ENCODE assay signal across 21 mouse cellular contexts in genomic region chr9:42426661-42427358, GRCm38 (mm10). TPM values are rescaled to one million over a fixed set of nuclear protein-coding genes. Genes with fewer than 3 reads are reported as not detected.
DNase-seq lines count a peak whose midpoint lies in the region; ATAC-seq and TF ChIP-seq lines count a peak whose summit lies in the region.
"Had no signal": no experiment of that assay in that cellular context is flagged by ENCODE, and none has a peak within 500 bp of the region (broad histone marks: within the 10 kb centered on the region; RNA-seq: fewer than 3 reads in every experiment).

No protein-coding gene starts in this region.

- DNase-seq in forebrain, embryonic 10.5 days (ENCODE audit: extremely low spot score, low spot score) = no peak
- peak; percentile 69 for DNase-seq in lung, postnatal 0 days (ENCODE audit: low spot score)
- no peak for DNase-seq in urinary bladder, adult 2 months (ENCODE audit: low spot score)
- no peak for DNase-seq in cerebellum, adult 11-12 months
- no peak for DNase-seq in right cerebral cortex, postnatal 36 days (ENCODE audit: low spot score in 2 of 2)
- DNase-seq: cerebellum, adult 11 months; cerebellum, postnatal 36 days; heart, adult 18-20 months; kidney, adult 11 months; kidney, postnatal 14 days; layer of hippocampus, adult 9-11 months; right cerebral cortex, postnatal 4 days; thymus, postnatal 4 days had no signal

- H3K9ac ChIP-seq in forebrain, embryonic 15.5 days (replicated peaks) = no peak overlapping the region
- H3K9ac ChIP-seq in neural tube, embryonic 13.5 days = no peak overlapping the region
- no peak overlapping the region for H3K9ac ChIP-seq in neural tube, embryonic 15.5 days (replicated peaks)
- no peak overlapping the region for H3K9ac ChIP-seq in lung, postnatal 0 days (replicated peaks; ENCODE audit: low read depth)
- H3K9ac ChIP-seq: embryonic facial prominence, embryonic 13.5 days; limb, embryonic 13.5 days; liver, embryonic 15.5 days had no signal

- H3K36me3 ChIP-seq in forebrain, embryonic 10.5 days (replicated peaks) = peaks cover 65% of the 10 kb centered on the region
- peaks cover 33% of the 10 kb centered on the region for H3K36me3 ChIP-seq in forebrain, embryonic 15.5 days
- peaks cover 65% of the 10 kb centered on the region for H3K36me3 ChIP-seq in neural tube, embryonic 13.5 days
- peaks cover 30% of the 10 kb centered on the region for H3K36me3 ChIP-seq in neural tube, embryonic 15.5 days
- H3K36me3 ChIP-seq in lung, postnatal 0 days (ENCODE audit: insufficient read depth, low read length) = peaks cover 10% of the 10 kb centered on the region; the same call in 1 of the 2 replicates

- no peak for TF ChIP-seq CTCF in lung, postnatal 0 days (IDR thresholded peaks at IDR 0.05)

- 53% methylated on average over 10 of the region's 10 CpGs for WGBS in forebrain, embryonic 10.5 days
- WGBS in forebrain, embryonic 15.5 days = 49% methylated on average over 10 of the region's 10 CpGs
- WGBS in neural tube, embryonic 13.5 days = 50% methylated on average over 10 of the region's 10 CpGs
- 57% methylated on average over 10 of the region's 10 CpGs for WGBS in neural tube, embryonic 15.5 days
- WGBS in lung, postnatal 0 days = 50% methylated on average over 10 of the region's 10 CpGs

- no peak overlapping the region for H3K4me2 ChIP-seq in forebrain, embryonic 15.5 days (replicated peaks)
- no peak overlapping the region for H3K4me2 ChIP-seq in neural tube, embryonic 13.5 days
- no peak overlapping the region for H3K4me2 ChIP-seq in neural tube, embryonic 15.5 days
- no peak overlapping the region for H3K4me2 ChIP-seq in lung, postnatal 0 days (replicated peaks; ENCODE audit: low read depth, low read length)
- H3K4me2 ChIP-seq: embryonic facial prominence, embryonic 13.5 days; limb, embryonic 13.5 days; liver, embryonic 15.5 days had no signal

- no peak for TF ChIP-seq EP300 in lung, postnatal 0 days (IDR thresholded peaks at IDR 0.05)

- peaks cover 14% of the 10 kb centered on the region for H3K4me1 ChIP-seq in forebrain, embryonic 10.5 days
- H3K4me1 ChIP-seq in forebrain, embryonic 15.5 days = no peaks in the 10 kb centered on the region
- H3K4me1 ChIP-seq in neural tube, embryonic 13.5 days (replicated peaks) = peaks cover 14% of the 10 kb centered on the region
- no peaks in the 10 kb centered on the region for H3K4me1 ChIP-seq in neural tube, embryonic 15.5 days
- peaks cover 8% of the 10 kb centered on the region; the same call in 1 of the 2 replicates for H3K4me1 ChIP-seq in lung, postnatal 0 days (ENCODE audit: insufficient read depth, low read depth, low read length)
- H3K4me1 ChIP-seq: embryonic facial prominence, embryonic 13.5 days; liver, embryonic 15.5 days had no signal

- no peak for ATAC-seq in forebrain, embryonic 15.5 days (replicated peaks)
- no peak for ATAC-seq in neural tube, embryonic 13.5 days (ENCODE audit: low read depth)
- ATAC-seq in neural tube, embryonic 15.5 days (ENCODE audit: low FRiP score) = no peak
- peak; percentile 72 for ATAC-seq in lung, postnatal 0 days

- H3K9me3 ChIP-seq in forebrain, embryonic 10.5 days = no peaks in the 10 kb centered on the region
- H3K9me3 ChIP-seq in forebrain, embryonic 15.5 days = no peaks in the 10 kb centered on the region
- H3K9me3 ChIP-seq in neural tube, embryonic 13.5 days = no peaks in the 10 kb centered on the region
- H3K9me3 ChIP-seq in neural tube, embryonic 15.5 days (replicated peaks) = no peaks in the 10 kb centered on the region
- no peaks in the 10 kb centered on the region for H3K9me3 ChIP-seq in lung, postnatal 0 days (ENCODE audit: low read length)
- H3K9me3 ChIP-seq: embryonic facial prominence, embryonic 13.5 days; limb, embryonic 13.5 days; liver, embryonic 15.5 days; megakaryocyte, embryonic 14.5 days had no signal

- no peaks in the 10 kb centered on the region for H3K27me3 ChIP-seq in forebrain, embryonic 10.5 days (ENCODE audit: poor library complexity, severe bottlenecking)
- H3K27me3 ChIP-seq in forebrain, embryonic 15.5 days = no peaks in the 10 kb centered on the region
- H3K27me3 ChIP-seq in neural tube, embryonic 13.5 days = no peaks in the 10 kb centered on the region
- H3K27me3 ChIP-seq in neural tube, embryonic 15.5 days (replicated peaks) = no peaks in the 10 kb centered on the region
- H3K27me3 ChIP-seq in lung, postnatal 0 days (replicated peaks; ENCODE audit: insufficient read depth, low read length) = no peaks in the 10 kb centered on the region
- H3K27me3 ChIP-seq: embryonic facial prominence, embryonic 13.5 days; limb, embryonic 13.5 days; liver, embryonic 15.5 days; megakaryocyte, embryonic 14.5 days had no signal

- H3K27ac ChIP-seq in forebrain, embryonic 10.5 days = peak overlapping the region; percentile 58
- no peak overlapping the region for H3K27ac ChIP-seq in forebrain, embryonic 15.5 days (replicated peaks)
- peak overlapping the region; percentile 18; the same call in 1 of the 2 replicates for H3K27ac ChIP-seq in neural tube, embryonic 13.5 days (replicated peaks)
- H3K27ac ChIP-seq in neural tube, embryonic 15.5 days (replicated peaks) = no peak overlapping the region
- H3K27ac ChIP-seq in lung, postnatal 0 days (ENCODE audit: low read length) = no peak overlapping the region
- H3K27ac ChIP-seq: embryonic facial prominence, embryonic 13.5 days; limb, embryonic 13.5 days; liver, embryonic 15.5 days had no signal

- no peak overlapping the region for H3K4me3 ChIP-seq in forebrain, embryonic 10.5 days
- H3K4me3 ChIP-seq in forebrain, embryonic 15.5 days = no peak overlapping the region
- H3K4me3 ChIP-seq in neural tube, embryonic 13.5 days = no peak overlapping the region
- H3K4me3 ChIP-seq in neural tube, embryonic 15.5 days (replicated peaks) = no peak overlapping the region
- no peak overlapping the region for H3K4me3 ChIP-seq in lung, postnatal 0 days (ENCODE audit: low read depth, low read length)
- H3K4me3 ChIP-seq: embryonic facial prominence, embryonic 13.5 days; limb, embryonic 13.5 days; liver, embryonic 15.5 days; megakaryocyte, embryonic 14.5 days had no signal

RNA-seq across cellular contexts. Expression of gene Tecta, which starts 27.1 kb away (rescaled TPM):
- polyA plus RNA-seq in forebrain, embryonic 10.5 days (2016; fragmentation: Nextera tagmentation; extraction: Ambion mirVana) = 0.02 and 0.04 TPM in 2 replicates
- polyA plus RNA-seq in forebrain, embryonic 15.5 days (2015; fragmentation: Nextera tagmentation; extraction: Ambion mirVana) = 0.36 and 0.41 TPM in 2 replicates
- 0.37 and 0.74 TPM in 2 replicates for polyA plus RNA-seq in neural tube, embryonic 13.5 days (2015; fragmentation: Nextera tagmentation; extraction: Ambion mirVana)
- polyA plus RNA-seq in neural tube, embryonic 15.5 days (2015; fragmentation: Nextera tagmentation; extraction: Ambion mirVana) = 0.42 and 0.68 TPM in 2 replicates
- polyA plus RNA-seq in lung, postnatal 0 days (2015; fragmentation: Nextera tagmentation; extraction: Ambion mirVana) = 0.02 and 0.06 TPM in 2 replicates
- polyA plus RNA-seq in urinary bladder, adult 2 months (2012; rRNA removed) = 0.03 and 0.09 TPM in 2 replicates
- polyA plus RNA-seq: heart, embryonic 14.5 days had no signal

Comparison
In these comparisons a context has a peak if more than half of its experiments do, and no peak if none do; other contexts are left out.
1. H3K27ac ChIP-seq: peak in forebrain, embryonic 10.5 days (single experiment) and neural tube, embryonic 13.5 days (single experiment); none in forebrain, embryonic 15.5 days (single experiment), neural tube, embryonic 15.5 days (single experiment) and lung, postnatal 0 days (single experiment).